Mouse (Mus musculus) spleen, postnatal 4 days (tissue): ENCODE results near the gene Snrnp200.
"Not testable (repeated sequence)": the region's sequence is repeated elsewhere in the genome, so short reads cannot be mapped to it uniquely, and the experiment has no call there.

Experiments used
- DNase-seq, 2 experiments: peaks; one replicate each; pipeline ENCODE4 v3.0.0; 2022; ENCODE audit warnings: low spot score in 2 of 2

Snrnp200 gene

DNA sequence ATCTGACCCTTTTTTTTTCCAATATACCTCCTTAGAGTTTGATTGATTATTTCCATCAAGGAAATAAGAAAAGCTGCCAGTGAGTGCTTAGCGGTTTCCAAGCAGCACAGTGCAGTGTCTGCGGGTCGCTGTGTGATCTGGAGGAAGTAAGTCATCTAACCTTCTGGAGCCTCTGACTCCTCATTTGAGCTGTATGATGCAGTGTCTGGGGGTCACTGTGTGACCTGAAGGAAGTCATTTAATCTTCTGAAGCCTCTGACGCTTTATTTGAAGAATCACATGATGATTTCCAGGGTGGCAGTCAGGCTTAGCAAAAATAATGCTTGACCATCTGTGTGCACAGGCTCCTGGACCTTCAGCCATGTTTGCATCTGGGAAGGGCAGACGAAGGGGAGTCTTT lies 44.6 kb downstream of the Snrnp200 start:
- no peak for DNase-seq

DNA sequence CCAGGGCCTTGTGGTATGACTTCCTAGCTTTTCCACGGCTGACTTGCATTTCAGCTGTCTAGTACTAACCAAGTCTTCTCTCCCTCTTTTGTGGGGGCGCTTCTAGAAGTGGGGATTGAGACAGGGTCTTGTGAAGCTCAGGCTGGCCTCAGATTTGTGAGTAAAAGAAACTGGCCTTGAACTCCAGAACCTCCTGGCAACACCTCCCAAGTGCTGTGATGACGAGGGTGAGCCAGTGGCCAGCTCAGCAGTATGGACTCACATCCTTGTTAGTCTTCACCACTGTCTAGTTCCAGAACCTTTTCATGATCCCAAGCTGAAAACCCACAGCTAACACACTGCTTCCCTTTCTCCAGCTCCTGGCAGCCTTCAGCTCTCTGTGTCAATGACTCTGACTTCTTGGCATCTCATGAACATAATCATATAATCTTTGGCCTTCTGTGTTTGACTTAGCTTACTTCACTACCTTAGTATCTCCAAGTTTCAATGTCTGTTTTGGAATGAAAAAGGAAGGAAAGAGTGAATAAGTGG lies 46.5 kb downstream of the Snrnp200 start:
- DNase-seq: no peak

GRCm38 (mm10) chr2:127255294-127255693 lies 47.1 kb downstream of the Snrnp200 start:
- DNase-seq: no peak

DNA sequence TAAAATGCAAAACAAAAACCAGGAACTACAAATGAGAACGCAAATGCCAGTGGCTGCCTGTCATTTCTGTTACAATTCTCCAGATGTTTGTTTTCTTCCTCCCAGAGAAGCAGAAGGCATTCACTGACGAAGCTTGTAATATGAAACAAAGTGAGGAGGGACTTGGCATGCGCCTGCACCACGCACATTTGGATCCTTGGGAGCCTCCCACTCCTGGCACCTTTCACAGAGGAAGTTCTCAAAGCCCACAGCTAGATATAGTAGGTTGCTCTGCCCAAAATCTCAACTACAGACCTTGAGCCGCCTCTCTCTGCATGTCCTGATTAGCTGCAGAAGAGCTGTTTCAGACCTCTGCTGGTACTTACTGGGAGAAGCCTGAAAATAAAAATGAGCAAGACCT lies 51.2 kb downstream of the Snrnp200 start:
- no peak for DNase-seq

GRCm38 (mm10) chr2:127262480-127262879 lies 54.3 kb downstream of the Snrnp200 start:
- DNase-seq: no peak

DNA sequence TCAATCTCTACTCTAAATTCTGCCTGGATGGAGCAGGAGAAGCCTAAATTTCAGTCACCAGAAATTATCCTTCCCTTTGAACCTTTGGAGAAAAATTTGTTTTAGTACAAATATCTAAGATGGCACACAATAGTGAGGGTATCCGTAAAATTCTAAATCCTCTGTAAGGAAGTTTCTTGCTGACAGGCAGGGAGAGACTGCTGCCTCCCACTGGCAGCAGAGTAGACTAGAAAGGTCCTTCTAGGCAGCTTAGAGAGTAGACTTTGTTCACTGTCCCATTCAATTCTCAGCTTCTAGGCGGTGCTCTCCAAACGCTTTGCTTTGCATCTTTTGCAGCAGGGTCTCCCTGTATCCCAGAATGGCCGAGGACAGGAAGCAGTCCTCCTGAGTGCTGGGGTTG lies 59.7 kb downstream of the Snrnp200 start:
- no peak for DNase-seq

GRCm38 (mm10) chr2:127269491-127270299 lies 61.5 kb downstream of the Snrnp200 start, which contains the start of gene Stard7:
Gene Stard7, plus strand, starts transcription at chr2:127270218.
- DNase-seq: peak; percentile 96 to 97

GRCm38 (mm10) chr2:127270300-127271041 lies 62.3 kb downstream of the Snrnp200 start:
- peak; percentile 87 to 92 for DNase-seq

GRCm38 (mm10) chr2:127271042-127271515 lies 62.9 kb downstream of the Snrnp200 start:
- no peak for DNase-seq

DNA sequence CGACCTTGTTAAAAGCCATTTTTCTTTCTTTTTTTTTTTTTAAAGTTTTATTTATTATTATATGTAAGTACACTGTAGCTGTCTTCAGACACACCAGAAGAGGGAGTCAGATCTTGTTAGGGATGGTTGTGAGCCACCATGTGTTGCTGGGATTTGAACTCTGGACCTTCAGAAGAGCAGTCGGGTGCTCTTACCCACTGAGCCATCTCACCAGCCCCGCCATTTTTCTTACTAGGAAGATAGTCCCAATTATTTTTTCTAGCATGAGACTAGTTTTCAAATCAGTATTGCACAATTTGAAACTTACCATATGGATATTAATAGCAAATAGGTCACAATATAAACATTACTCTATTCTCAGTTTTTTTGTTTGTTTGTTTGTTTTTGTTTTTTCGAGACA lies 63.9 kb downstream of the Snrnp200 start:
- DNase-seq: not testable (repeated sequence)

GRCm38 (mm10) chr2:127272806-127273205 lies 64.6 kb downstream of the Snrnp200 start:
- DNase-seq: no peak

DNA sequence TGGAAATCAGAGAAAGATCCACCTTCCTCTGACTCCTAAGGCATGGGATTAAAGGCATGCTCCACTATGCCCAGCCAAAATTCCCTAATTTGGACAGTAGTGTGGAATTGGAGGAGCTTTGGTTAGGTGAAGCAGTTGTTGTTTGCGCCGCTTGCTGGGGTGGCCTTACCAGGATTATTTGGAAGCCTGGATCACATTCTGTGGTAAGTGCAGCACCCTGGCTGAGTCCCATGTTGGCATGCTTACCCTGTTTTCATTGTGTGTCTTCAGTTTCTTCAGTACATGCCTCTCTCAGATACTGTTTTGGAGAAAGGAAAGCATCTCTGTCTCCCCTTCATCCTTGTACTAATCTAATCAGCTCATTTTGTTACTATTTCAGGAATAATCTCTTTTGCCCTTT lies 66.4 kb downstream of the Snrnp200 start:
- no peak for DNase-seq

DNA sequence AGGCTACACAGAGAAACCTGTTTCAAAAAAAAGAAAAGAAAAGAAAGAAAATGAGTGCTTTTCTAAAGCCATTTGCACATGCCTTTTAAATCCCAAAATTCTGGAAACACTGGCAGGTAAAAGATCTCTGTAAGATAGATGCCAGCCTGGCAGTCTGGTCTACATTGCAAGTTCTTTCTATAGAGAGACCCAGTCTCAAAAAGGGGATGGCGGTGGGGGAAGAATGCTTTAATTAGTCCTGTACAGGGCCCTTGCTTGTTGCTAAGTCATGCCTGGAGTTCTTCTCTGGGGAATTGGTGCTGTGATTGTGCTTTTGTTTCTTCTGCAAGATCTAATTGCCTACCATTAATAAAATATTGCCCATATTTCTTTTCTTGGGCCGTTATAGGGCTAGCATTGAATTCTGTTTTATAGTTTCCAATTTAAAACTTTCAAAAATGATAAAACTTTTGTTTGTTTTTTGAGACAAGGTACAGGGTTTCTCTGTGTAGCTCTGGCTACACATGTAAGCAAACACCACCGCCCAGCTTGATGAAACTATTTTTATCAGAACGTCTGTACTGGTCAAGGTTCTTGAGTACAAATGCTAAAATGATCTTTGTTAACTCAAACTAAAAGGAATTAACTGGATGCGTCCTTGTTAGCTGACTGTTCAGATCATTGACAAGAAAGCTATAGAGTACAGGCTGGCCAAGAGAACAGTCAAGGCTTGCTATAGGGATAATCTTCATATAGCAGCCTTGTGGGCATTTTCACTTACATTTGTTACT lies 67.5 kb downstream of the Snrnp200 start:
- DNase-seq: no peak

DNA sequence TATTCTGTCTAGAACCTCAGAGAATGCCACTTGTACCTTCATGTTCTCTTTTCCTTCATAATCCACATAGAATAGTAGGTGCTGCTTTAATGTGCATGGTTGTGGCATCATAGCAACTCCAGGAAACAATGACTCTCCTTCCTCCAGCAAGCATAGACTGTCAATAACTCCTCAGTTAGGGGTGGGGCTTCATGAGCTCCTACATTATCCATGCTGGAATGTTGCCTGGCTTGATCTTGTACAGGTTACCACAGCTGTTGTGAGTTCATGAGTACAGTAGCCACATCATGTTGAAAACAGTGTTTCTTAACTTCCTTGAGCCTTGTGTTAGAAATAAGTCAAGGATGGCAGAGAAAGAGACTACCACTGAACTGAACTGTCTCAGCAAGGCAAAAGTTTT lies 70.0 kb downstream of the Snrnp200 start:
- DNase-seq: no peak
